Comparison of ENCODE assay signal across 15 mouse cellular contexts in genomic region chr7:35989456-35989855, GRCm38 (mm10).
DNase-seq lines count a peak whose midpoint lies in the region; ATAC-seq and TF ChIP-seq lines count a peak whose summit lies in the region.
"Had no signal": no experiment of that assay in that cellular context is flagged by ENCODE, and none has a peak within 500 bp of the region (broad histone marks: within the 10 kb centered on the region; RNA-seq: fewer than 3 reads in every experiment).

No protein-coding gene starts in this region.

- no peak for TF ChIP-seq CTCF in brain, embryonic 14.5 days (IDR thresholded peaks at IDR 0.05; ENCODE audit: borderline replicate concordance, extremely low read depth, insufficient read depth, insufficient read length)

- no peak overlapping the region for H3K9ac ChIP-seq in kidney, embryonic 16.5 days (replicated peaks; ENCODE audit: low read length)
- no peak overlapping the region for H3K9ac ChIP-seq in limb, embryonic 11.5 days (ENCODE audit: low read length)
- H3K9ac ChIP-seq: liver, embryonic 14.5 days had no signal

- no peaks in the 10 kb centered on the region; the same call in 1 of the 2 replicates for H3K4me1 ChIP-seq in kidney, embryonic 16.5 days (ENCODE audit: insufficient read depth, low read length)
- H3K4me1 ChIP-seq in limb, embryonic 11.5 days (ENCODE audit: control insufficient read depth, insufficient read depth, low read length): peaks cover 10% of the 10 kb centered on the region
- H3K4me1 ChIP-seq: midbrain, embryonic 10.5 days had no signal

- no peak for TF ChIP-seq POLR2A in brain, embryonic 14.5 days (IDR thresholded peaks at IDR 0.05; ENCODE audit: borderline replicate concordance, extremely low read depth, insufficient read depth, insufficient read length, poor library complexity, severe bottlenecking)

- ATAC-seq in kidney, embryonic 16.5 days (ENCODE audit: low FRiP score, low TSS enrichment): 0 out of 2 replicates have a peak, but pooled peaks have one; percentile 35
- ATAC-seq in limb, embryonic 11.5 days (ENCODE audit: insufficient number of reproducible peaks, low FRiP score, low TSS enrichment, low read depth): no peak
- ATAC-seq in megakaryocyte-erythroid progenitor cell, adult 5-6 weeks (replicated peaks; ENCODE audit: low FRiP score, low TSS enrichment, poor library complexity, severe bottlenecking): no peak
- ATAC-seq in erythroblast, adult 5-6 weeks (replicated peaks; ENCODE audit: low FRiP score, poor library complexity, severe bottlenecking): no peak
- ATAC-seq: intestine, embryonic 16.5 days had no signal

- DNase-seq in embryo, embryonic 10.5 days (ENCODE audit: low spot score): peak; percentile 21
- DNase-seq in embryo, embryonic 11 days: no peak
- no peak for DNase-seq in kidney, postnatal 25 days
- peak; percentile 42 for DNase-seq in brain, embryonic 14.5 days (ENCODE audit: low read depth)
- DNase-seq in limb, embryonic 11.5 days (ENCODE audit: low spot score): peak; percentile 53
- DNase-seq: adrenal gland, adult 8-10 months; cerebellum, adult 9-11 months; gastrocnemius, adult 2 months; lung, postnatal 10 days had no signal

- no peaks in the 10 kb centered on the region for H3K36me3 ChIP-seq in kidney, embryonic 16.5 days (ENCODE audit: insufficient read depth, low read length)
- H3K36me3 ChIP-seq in limb, embryonic 11.5 days (ENCODE audit: control insufficient read depth, insufficient read depth, low read length): no peaks in the 10 kb centered on the region
- H3K36me3 ChIP-seq: midbrain, embryonic 10.5 days had no signal

- H3K27me3 ChIP-seq in kidney, embryonic 16.5 days (ENCODE audit: insufficient read depth, low read length): no peaks in the 10 kb centered on the region
- H3K27me3 ChIP-seq in limb, embryonic 11.5 days (ENCODE audit: control insufficient read depth, insufficient read depth, low read length): no peaks in the 10 kb centered on the region

- no peak overlapping the region for H3K27ac ChIP-seq in kidney, embryonic 16.5 days (ENCODE audit: low read length)
- H3K27ac ChIP-seq in limb, embryonic 11.5 days (replicated peaks; ENCODE audit: low read depth, low read length): no peak overlapping the region
- H3K27ac ChIP-seq: gastrocnemius, adult 2 months; liver, embryonic 14.5 days; midbrain, embryonic 10.5 days had no signal

- 31% methylated on average over 8 of the region's 8 CpGs for WGBS in kidney, embryonic 16.5 days
- 24% methylated on average over 8 of the region's 8 CpGs for WGBS in limb, embryonic 11.5 days

- H3K4me3 ChIP-seq in kidney, embryonic 16.5 days (ENCODE audit: low read length): no peak overlapping the region
- no peak overlapping the region for H3K4me3 ChIP-seq in limb, embryonic 11.5 days (ENCODE audit: low read depth, low read length)
- H3K4me3 ChIP-seq: gastrocnemius, adult 2 months; midbrain, embryonic 10.5 days had no signal

- no peak overlapping the region for H3K4me2 ChIP-seq in kidney, embryonic 16.5 days (replicated peaks; ENCODE audit: low read depth, low read length)
- no peak overlapping the region for H3K4me2 ChIP-seq in limb, embryonic 11.5 days (ENCODE audit: low read depth, severe bottlenecking)

- H3K9me3 ChIP-seq in kidney, embryonic 16.5 days (ENCODE audit: low read length): no peaks in the 10 kb centered on the region
- no peaks in the 10 kb centered on the region for H3K9me3 ChIP-seq in limb, embryonic 11.5 days (ENCODE audit: control insufficient read depth, low read length)
- H3K9me3 ChIP-seq: midbrain, embryonic 10.5 days had no signal

Comparison
In these comparisons a context has a peak if more than half of its experiments do, and no peak if none do; other contexts are left out.
1. DNase-seq: peak in embryo, embryonic 10.5 days (single experiment), brain, embryonic 14.5 days (single experiment) and limb, embryonic 11.5 days (single experiment); none in embryo, embryonic 11 days (single experiment) and kidney, postnatal 25 days (0 of 2).